Mouse (Mus musculus) ES-Bruce4 (cell line): Measurements from ENCODE around the gene Pramef20. TPM values are rescaled to one million over a fixed set of nuclear protein-coding genes. Genes with fewer than 3 reads are reported as not detected.
"Not testable (repeated sequence)": the region's sequence is repeated elsewhere in the genome, so short reads cannot be mapped to it uniquely, and the experiment has no call there.

Experiments used
- H3K27ac ChIP-seq: 2 replicates; pipeline ENCODE4 v1.5.1; 2012; ENCODE audit warnings: low read length, inconsistent platforms; ENCODE audit not compliant: insufficient read depth
- H3K27me3 ChIP-seq: 2 replicates; pipeline ENCODE4 v1.6.1; 2012; ENCODE audit warnings: mild to moderate bottlenecking, low read length, inconsistent platforms; ENCODE audit not compliant: control insufficient read depth, poor library complexity, insufficient read depth, severe bottlenecking
- H3K36me3 ChIP-seq: 2 replicates; pipeline ENCODE4 v1.6.1; 2012; ENCODE audit warnings: inconsistent platforms, mild to moderate bottlenecking, low read length, moderate library complexity; ENCODE audit not compliant: control insufficient read depth, poor library complexity, insufficient read depth, severe bottlenecking
- H3K4me1 ChIP-seq: one replicate; pipeline ENCODE4 v1.8.1; 2011; ENCODE audit warnings: low read length; ENCODE audit not compliant: control insufficient read depth, insufficient read depth
- H3K4me3 ChIP-seq: 2 replicates; pipeline ENCODE4 v1.5.1; 2011; ENCODE audit warnings: low read depth, mild to moderate bottlenecking, low read length
- H3K9ac ChIP-seq: 2 replicates; pipeline ENCODE4 v1.6.1; 2012; ENCODE audit warnings: low read depth, mild to moderate bottlenecking, inconsistent platforms; ENCODE audit not compliant: poor library complexity, severe bottlenecking
- H3K9me3 ChIP-seq: replicated peaks from 2 replicates; pipeline ENCODE4 v1.6.1; 2012; ENCODE audit warnings: mild to moderate bottlenecking, low read length, inconsistent platforms; ENCODE audit not compliant: control insufficient read depth, poor library complexity, insufficient read depth, severe bottlenecking
- CTCF ChIP-seq: IDR thresholded peaks from one replicate; pipeline ENCODE4 v1.8.1; 2011; ENCODE audit warnings: low read depth, low read length
- EP300 ChIP-seq: IDR thresholded peaks from 2 replicates; pipeline ENCODE4 v1.6.1; 2011; ENCODE audit warnings: low read depth, low read length; ENCODE audit not compliant: insufficient read depth
- POLR2A ChIP-seq: IDR thresholded peaks from one replicate; pipeline ENCODE4 v1.8.1; 2011; ENCODE audit warnings: low read length; ENCODE audit not compliant: insufficient read depth
- polyA plus RNA-seq: library from polyadenylated mRNA; stranded (reverse); fragments of >200 nt; gene quantifications from 2 replicates; pipeline ENCODE4 v1.2.4, GENCODE M21; 2011; ENCODE audit warnings: low read depth; ENCODE audit not compliant: missing spikeins, insufficient read depth, insufficient read length

Gene Pramef20
- polyA plus RNA-seq, 1 experiment = not detected

DNA sequence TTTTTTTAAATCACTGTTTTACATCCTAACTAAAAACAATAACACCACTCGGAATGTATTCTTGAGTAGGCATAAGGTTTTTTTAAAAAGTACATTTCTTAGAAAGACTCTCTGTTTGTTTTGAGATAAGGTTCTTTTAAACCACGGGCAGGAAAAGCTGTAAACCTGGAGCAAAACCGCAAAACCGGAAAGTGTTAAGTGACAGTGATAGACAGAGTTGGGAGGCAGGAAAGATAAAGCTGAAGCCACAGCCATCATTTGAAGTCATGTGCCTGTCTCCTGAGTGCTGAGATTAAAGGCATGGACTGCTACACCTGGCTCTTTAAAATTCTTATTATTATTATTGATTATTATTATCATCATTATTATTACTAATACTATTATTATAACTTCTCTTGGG lies 25.0 kb upstream of the Pramef20 start:
- no peak for TF ChIP-seq CTCF
- no peak for TF ChIP-seq POLR2A
- TF ChIP-seq EP300 = no peak
- peaks cover 1% of the 10 kb centered on the region for H3K4me1 ChIP-seq
- H3K36me3 ChIP-seq = no peaks in the 10 kb centered on the region
- H3K9ac ChIP-seq = no peak overlapping the region
- H3K27me3 ChIP-seq = no peaks in the 10 kb centered on the region
- no peak overlapping the region for H3K27ac ChIP-seq
- H3K4me3 ChIP-seq = no peak overlapping the region
- H3K9me3 ChIP-seq = no peaks in the 10 kb centered on the region

DNA sequence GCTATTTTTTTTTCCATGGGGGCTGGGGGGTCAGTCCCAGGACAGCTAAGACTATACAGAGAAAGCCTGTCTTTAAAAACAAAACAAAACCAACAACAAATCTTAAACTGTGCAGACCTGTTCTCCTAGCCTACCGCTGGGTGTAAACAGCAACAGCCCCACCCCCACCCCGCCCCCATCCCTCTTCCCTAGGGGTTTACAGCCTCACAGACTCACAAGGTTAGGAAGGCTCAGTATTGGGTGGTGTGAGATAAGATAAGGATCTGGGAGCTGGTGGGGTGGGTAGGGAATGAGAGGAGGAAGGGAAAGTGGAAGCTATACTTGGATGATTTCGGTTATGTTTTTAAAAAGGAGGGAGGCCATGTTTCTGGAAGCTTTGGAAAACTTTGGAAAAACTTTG lies 18.6 kb upstream of the Pramef20 start:
- no peaks in the 10 kb centered on the region for H3K9me3 ChIP-seq
- H3K4me3 ChIP-seq = no peak overlapping the region
- H3K27me3 ChIP-seq = no peaks in the 10 kb centered on the region
- H3K27ac ChIP-seq = no peak overlapping the region
- H3K9ac ChIP-seq = no peak overlapping the region
- H3K36me3 ChIP-seq = no peaks in the 10 kb centered on the region
- peaks cover 5% of the 10 kb centered on the region for H3K4me1 ChIP-seq
- no peak for TF ChIP-seq EP300
- TF ChIP-seq POLR2A = no peak
- TF ChIP-seq CTCF = no peak

DNA sequence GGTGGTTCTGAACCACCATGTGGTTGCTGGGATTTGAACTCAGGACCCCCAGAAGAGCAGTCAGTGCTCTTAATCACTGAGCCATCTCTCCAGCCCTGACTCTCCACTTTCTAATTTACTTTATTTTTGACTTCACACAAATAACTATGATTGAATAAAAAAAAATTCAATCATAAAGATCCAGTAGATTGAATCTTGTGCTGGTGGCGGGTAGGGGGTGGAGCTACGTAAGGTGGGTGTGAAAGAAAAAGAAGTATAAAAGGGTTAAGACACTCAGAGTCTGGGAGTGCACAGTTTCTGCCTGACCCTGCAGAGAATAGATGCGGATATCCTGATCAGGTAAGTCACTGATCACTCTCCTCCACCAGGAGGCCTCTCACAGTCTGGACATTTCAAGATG lies 20.1 kb downstream of the Pramef20 start, which contains the start of gene Gm13119:
Gene Gm13119 (plus strand): TSS at position 301 of the 400 bp plus-strand sequence.
- H3K4me1 ChIP-seq = not testable (repeated sequence)

DNA sequence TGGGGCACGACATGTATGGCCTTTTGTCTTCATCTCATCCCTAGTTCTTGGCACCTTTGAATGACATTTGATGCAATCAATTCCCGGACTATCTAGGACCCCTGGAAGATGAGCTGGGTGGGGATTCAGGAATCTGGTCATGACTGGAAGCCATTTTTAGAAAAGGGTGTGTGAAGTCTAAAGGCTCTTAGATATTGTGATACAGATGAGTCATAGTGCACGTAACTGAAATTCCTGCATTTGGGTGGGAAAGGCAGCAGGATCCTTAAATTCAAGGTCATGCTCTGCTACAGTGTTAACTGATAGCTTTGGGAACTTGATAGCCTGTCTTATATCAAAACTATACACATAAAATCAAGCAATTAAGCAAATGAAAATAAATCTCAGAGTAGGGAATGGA lies 41.9 kb downstream of the Pramef20 start:
- H3K4me3 ChIP-seq, H3K27me3 ChIP-seq, H3K27ac ChIP-seq, H3K9ac ChIP-seq, H3K4me1 ChIP-seq, H3K36me3 ChIP-seq, H3K9me3 ChIP-seq: not testable (repeated sequence)

More for the DNA sequence above, 20.1 kb downstream of the Pramef20 start, which contains the start of gene Gm13119:
- H3K9ac ChIP-seq, H3K4me3 ChIP-seq, H3K27ac ChIP-seq, H3K9me3 ChIP-seq, H3K27me3 ChIP-seq, H3K36me3 ChIP-seq: not testable (repeated sequence)

DNA sequence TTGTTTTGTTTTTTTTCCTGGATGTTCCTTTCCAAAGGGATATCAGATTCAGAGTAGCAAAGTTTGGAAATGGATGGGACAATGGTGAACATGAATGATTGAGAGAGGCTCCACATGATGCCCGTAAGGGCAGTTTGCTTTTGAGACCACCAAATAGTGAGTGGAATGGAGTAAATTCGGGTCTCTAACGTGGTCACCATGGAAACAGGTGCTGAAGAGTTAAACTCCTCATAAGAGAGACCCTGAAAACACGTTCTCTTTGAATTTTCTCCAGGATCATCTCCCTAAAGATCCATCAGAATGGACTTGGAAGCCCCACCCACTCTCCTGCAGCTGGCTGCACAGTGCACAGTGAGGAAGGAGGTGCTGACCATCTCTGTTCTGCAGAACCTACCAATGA lies 47.8 kb downstream of the Pramef20 start, which contains the start of gene Gm13128:
Gene Gm13128 (plus strand): TSS at position 301 of the 400 bp plus-strand sequence.
- H3K27ac ChIP-seq, H3K36me3 ChIP-seq, H3K27me3 ChIP-seq, H3K9ac ChIP-seq, H3K4me3 ChIP-seq, H3K9me3 ChIP-seq, H3K4me1 ChIP-seq: not testable (repeated sequence)

Other genes with a start within 250 kb of the Pramef20 start
- not detected in 2 replicates for gene Oog3, start 215.3 kb downstream of the Pramef20 start, polyA plus RNA-seq
- gene Oog2, start 187.2 kb downstream of the Pramef20 start, polyA plus RNA-seq = not detected in 2 replicates
- gene C87977, start 164.6 kb downstream of the Pramef20 start, polyA plus RNA-seq = not detected in 2 replicates
- not detected in 2 replicates for gene Pramel5, start 97.4 kb downstream of the Pramef20 start, polyA plus RNA-seq
- gene Gm13128, start 47.7 kb downstream of the Pramef20 start, polyA plus RNA-seq = not detected in 2 replicates
- gene Gm13119, start 20.0 kb downstream of the Pramef20 start, polyA plus RNA-seq = not detected in 2 replicates
- gene Pramef12, start 30.5 kb upstream of the Pramef20 start, polyA plus RNA-seq = 33.3 and 36.0 TPM in 2 replicates
- not detected in 2 replicates for gene 1700012P22Rik, start 60.8 kb upstream of the Pramef20 start, polyA plus RNA-seq
- gene Gm9944, start 75.4 kb upstream of the Pramef20 start, polyA plus RNA-seq = not detected in 2 replicates
- not detected in 2 replicates for gene Aadacl3, start 85.8 kb upstream of the Pramef20 start, polyA plus RNA-seq
- gene 9430007A20Rik, start 141.9 kb upstream of the Pramef20 start, polyA plus RNA-seq = not detected in 2 replicates
- not detected in 2 replicates for gene Gm13124, start 187.2 kb upstream of the Pramef20 start, polyA plus RNA-seq
- gene Aadacl4, start 235.8 kb upstream of the Pramef20 start, polyA plus RNA-seq = not detected in 2 replicates